Mouse (Mus musculus): ENCODE measurements at regions not wholly inside any gene's neighbourhood (a gene's known extent, or its start where the extent isn't known, plus 50 kb on each side); places are given as distances from the start of the nearest gene placed in this dataset.
A peak's percentile ranks its signal among the peaks of the same experiment; 100 is the strongest.
"Not testable (repeated sequence)": the region's sequence is repeated elsewhere in the genome, so short reads cannot be mapped to it uniquely, and the experiment has no call there.

- no peak for DNase-seq (ENCODE audit: low spot score in 2 of 2)
Observed at GRCm38 (mm10) chr7:64032921-64033354, 94.2 kb upstream of the Klf13 start.

DNA sequence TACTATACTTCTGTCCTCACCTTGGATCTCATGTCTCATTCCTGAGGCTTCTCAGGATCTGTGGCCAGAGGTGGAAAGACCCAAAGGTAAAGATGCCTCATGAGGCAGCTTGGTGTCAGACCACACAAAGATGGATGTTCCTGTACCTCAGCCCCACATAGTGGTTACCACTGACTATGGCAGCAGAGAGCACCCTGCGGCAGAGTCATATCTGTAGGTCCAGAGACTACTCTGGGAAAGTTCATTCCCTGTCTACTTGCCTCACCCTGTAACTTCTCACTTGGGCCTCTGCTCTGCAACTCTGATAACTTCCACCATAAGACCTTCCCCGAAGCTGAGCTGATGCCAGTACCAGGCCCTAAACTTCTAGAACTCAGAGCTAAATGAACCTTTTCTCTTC, 91.9 kb upstream of the Klf13 start:
- no peak for DNase-seq (ENCODE audit: low spot score in 2 of 2)

- no peak for DNase-seq (ENCODE audit: low spot score in 2 of 2)
Observed at GRCm38 (mm10) chr7:64027100-64027499, 88.4 kb upstream of the Klf13 start.

DNA sequence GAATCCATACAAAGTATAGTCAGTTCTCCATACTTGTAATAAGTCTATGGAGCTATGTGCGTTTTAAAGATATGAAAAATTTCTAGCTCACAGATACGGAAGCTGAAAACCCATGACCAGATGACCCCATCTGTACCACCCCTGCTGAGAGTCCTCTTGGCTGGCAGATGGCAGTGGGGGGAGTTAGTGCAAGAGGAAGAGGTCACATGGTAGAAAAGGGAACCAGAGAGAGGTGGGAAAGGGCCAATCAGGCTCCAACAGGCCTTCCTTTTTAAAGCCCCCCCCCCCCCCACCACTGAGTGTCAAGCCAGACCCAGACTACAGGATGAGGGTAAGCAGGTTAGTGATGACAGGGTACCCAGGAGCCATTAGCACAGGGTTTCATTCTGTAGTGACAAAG, 86.4 kb upstream of the Klf13 start:
- no peak for DNase-seq (ENCODE audit: low spot score in 2 of 2)

GRCm38 (mm10) chr7:64024253-64024652, 85.5 kb upstream of the Klf13 start:
- DNase-seq (ENCODE audit: low spot score in 2 of 2): no peak

GRCm38 (mm10) chr7:64022711-64023468, 84.2 kb upstream of the Klf13 start:
- DNase-seq (ENCODE audit: low spot score in 2 of 2): no peak

- no peak for DNase-seq (ENCODE audit: low spot score in 2 of 2)
Observed at GRCm38 (mm10) chr7:64021241-64022108, 82.8 kb upstream of the Klf13 start.

DNA sequence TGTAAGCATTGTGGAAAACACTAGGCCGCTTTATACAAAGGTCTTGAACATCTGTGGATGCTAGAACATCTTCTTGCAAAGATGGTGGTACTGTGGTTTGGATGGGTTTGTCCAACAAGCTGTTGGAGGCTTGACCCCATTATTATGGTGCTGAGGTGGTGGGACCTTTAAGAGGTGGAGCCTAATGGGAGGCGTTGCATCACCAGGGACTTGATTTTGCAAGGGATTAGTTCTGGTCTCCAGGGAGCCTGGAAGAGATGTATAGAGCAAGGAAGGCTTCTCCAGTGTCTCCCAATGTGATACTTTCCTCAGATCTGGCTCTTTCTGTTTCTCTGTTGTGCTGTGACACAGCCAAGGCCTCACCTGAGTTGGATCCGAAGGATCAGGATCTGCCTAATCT, 79.4 kb upstream of the Klf13 start:
- DNase-seq (ENCODE audit: low spot score in 2 of 2): no peak

DNA sequence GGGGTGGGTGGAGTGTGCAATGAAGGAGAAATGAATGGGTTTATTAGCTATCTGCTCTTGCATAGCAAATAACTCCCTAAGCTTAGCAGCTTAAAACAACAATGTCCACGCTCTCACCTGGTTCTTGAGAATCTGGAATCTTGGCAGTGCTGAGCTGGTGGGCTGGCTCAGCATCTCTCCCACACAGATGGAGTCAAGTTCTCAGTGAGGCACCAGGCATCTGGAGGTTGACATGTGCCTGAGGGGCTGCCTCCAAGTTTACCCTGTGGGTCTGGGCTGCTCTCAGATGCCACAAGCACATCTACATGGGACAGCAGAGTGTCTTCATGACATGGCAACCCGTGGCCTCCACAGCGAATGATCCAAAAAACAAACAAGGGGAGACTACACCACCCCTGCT, 78.2 kb upstream of the Klf13 start:
- no peak for DNase-seq (ENCODE audit: low spot score in 2 of 2)

DNA sequence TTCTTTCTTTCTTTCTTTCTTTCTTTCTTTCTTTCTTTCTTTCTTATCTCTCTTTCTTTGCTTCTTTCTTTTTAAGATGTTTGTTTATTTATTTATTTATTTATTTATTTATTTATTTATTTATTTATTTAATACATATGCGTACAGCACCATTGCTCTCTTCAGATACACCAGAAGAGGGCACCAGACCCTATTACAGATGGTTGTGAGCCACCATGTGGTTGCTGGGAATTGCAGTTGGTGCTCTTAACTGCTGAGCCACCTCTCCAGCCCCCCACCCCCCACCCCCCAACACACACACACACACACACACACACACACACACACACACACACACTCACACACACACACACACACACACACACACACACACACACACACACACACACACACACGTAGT, 76.4 kb upstream of the Klf13 start:
- DNase-seq (ENCODE audit: low spot score in 2 of 2): not testable (repeated sequence)

- DNase-seq (ENCODE audit: low spot score in 2 of 2): no peak
Observed at GRCm38 (mm10) chr7:64014227-64014626, 75.5 kb upstream of the Klf13 start.

DNA sequence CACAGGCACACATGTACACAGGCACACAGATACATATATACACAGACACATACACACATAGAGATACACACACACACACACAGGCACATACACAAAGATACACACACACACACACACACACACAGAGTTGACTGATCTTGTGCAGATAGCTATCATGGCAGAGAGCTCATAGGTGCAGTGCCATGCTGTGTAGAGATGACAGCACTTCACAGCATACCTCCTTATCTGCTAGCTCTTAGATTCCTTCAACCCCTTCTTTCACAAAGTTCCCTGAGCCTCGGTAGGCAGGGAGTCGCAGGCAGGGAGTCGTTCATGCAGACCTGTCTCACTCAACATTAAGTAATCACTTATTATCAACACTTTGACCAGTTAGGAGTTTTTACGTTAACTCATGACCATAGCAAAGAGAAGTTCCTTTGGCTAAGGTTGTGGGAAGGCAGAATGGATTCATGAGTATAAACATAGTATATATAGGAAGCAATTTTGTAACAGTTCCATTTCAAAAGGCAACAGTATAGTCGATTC, 74.4 kb upstream of the Klf13 start:
- no peak for DNase-seq (ENCODE audit: low spot score in 2 of 2)

GRCm38 (mm10) chr7:64012268-64012601, 73.5 kb upstream of the Klf13 start:
- no peak for DNase-seq (ENCODE audit: low spot score in 2 of 2)

DNA sequence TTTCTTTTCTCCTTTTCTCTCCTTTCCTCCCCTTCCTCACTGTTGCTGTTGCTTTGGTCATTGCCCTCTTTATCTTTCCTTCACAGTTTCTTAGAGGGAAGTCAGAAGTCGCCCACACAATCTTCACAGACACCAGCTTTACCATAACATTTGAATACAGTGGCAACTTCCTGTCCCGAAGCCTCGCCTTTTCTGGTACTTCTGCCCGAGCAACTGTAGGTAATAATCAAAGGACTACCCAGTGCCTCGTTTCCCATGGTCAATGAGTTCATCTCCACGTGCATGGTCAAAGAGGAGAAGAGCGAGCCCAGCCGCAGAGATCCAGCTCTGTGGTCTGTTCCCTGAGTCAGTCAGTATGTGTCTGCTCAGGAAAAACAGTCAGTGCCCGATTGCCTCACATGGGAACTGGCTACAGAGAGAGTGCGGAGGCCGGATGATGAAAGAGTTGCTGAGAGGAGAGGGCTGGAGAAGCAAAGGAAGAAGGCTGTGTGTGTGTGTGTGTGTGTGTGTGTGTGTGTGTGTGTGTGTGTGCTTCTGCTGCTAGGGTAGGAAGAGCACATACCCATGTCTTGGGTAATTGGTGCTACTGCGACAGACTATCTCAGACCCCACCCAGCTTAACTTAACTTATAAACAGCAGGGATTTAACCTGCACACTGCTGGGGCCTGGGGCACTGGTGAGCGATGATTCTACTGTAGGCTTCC, 73.0 kb upstream of the Klf13 start:
- peak; percentile 6 to 53 for DNase-seq (ENCODE audit: low spot score in 2 of 2)

DNA sequence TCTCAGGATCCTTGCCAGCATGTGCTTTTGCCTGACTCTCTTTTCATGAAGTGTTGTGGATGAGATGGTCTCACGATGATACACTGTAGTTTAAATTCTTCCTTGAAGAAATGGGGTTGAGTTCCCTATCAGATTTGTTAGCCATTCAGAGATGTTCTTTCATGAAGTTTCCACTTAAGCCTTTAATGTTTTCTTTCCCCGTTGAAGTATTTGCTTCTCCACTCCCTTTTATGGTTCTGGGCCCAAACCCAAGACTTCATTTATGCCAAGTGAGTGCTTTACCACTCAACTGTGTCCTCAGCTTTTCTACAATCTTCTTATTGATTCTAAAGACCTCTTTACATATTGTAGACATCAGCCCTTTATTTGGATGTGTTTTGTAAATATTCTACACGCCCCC, 71.9 kb upstream of the Klf13 start:
- DNase-seq (ENCODE audit: low spot score in 2 of 2): no peak

DNA sequence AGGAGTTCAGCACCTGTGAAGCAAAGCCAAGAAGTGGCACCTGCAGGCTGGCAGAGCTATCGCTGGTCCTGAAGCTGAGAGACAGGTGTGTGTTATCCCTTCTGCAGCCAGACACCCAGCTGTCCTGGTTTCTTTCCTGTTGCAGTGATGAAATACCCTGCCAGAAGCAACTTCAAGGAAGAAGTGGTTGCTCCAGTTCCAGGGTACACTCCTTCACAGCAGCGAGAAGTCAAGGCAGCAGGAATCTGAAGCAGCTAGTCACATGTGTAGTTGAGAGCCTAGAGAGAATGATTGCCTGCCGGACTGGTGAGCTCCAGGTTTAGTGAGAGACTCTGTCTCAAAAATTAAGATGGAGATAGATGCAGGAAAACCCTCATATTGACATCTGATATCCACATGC, 69.1 kb upstream of the Klf13 start:
- no peak for DNase-seq (ENCODE audit: low spot score in 2 of 2)

GRCm38 (mm10) chr7:64006935-64007334, 68.2 kb upstream of the Klf13 start:
- no peak for DNase-seq (ENCODE audit: low spot score in 2 of 2)

DNA sequence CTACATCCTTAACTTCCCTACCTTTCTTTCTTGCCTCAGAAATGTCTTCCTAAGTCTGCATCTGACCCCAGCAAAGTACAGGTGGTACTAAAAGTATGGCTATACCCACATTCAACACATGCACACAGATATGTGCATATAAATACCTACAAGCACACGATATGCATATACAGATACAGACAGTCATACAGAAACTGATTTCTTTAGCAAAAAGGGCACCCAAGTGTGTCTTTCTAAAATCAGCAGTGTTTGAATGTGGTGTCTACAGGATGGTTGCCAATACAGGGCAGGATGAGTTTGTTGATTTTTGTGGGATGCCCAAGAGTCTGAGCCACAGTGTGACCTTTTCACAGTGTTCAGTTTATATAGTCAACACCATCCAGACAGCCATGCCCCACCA, 67.0 kb upstream of the Klf13 start:
- DNase-seq (ENCODE audit: low spot score in 2 of 2): no peak

- no peak for DNase-seq (ENCODE audit: low spot score in 2 of 2)
Observed at GRCm38 (mm10) chr7:64003904-64004303, 65.2 kb upstream of the Klf13 start.

GRCm38 (mm10) chr7:64001611-64002111, 62.9 kb upstream of the Klf13 start:
- DNase-seq (ENCODE audit: low spot score in 2 of 2): peak in 1 of 2 experiments; percentile 52

GRCm38 (mm10) chr7:63998995-63999960, 60.6 kb upstream of the Klf13 start:
- no peak for DNase-seq (ENCODE audit: low spot score in 2 of 2)
